Mouse (Mus musculus) gastrocnemius, postnatal 25 days (tissue): ENCODE measurements around the gene Tbl1xr1. TPM values are rescaled to one million over a fixed set of nuclear protein-coding genes. Genes with fewer than 3 reads are reported as not detected.

ENCODE experiments used
- DNase-seq: peaks from one replicate; pipeline ENCODE4 v3.0.0; 2022
- total RNA-seq, 2 experiments: library from RNA; stranded (reverse); gene quantifications; 1 replicate in 1 of 2; 2 replicates in 1 of 2; pipeline ENCODE4 v1.2.3; 2021

Tbl1xr1 gene
- total RNA-seq, 2 experiments from 2014 or later = 46.8 to 54.2 TPM

DNA sequence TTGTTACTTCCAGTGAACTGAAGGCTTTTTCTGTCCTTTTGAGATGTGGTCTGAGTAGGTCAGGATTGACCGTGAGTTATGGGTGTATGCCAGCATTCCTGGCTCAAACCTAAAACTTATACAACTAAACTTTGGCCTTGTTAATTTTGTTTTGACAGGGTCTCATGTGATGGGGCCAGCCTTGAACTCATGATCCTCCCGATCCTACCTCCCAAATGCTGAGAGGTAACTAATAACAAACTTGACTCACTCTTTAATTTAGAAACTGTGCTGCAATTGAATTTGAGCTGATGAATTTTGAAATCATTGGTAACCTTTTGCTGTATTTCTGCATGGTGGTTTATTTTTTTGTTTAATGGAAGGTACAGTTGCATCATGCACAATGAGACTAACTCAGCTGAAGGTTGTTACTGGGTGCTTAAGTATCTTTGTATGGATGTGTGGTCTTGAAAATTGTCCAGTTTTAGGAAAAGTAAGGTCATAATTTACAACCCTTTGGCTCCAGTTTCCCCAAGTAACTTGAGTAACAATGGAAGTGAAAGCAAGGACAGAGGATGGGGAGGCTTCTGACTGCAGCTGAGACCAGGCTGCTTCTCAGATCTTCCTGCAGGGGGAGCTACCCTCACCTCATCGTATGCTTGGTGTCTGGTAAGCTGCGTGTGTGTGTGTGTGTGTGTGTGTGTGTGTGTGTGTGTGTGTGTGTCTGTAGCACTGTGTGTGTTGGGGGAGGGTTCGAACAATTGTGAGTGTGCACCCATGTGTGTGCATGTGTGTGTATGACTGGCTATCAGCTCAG, 66.6 kb downstream of the Tbl1xr1 start:
- DNase-seq = no peak

DNA sequence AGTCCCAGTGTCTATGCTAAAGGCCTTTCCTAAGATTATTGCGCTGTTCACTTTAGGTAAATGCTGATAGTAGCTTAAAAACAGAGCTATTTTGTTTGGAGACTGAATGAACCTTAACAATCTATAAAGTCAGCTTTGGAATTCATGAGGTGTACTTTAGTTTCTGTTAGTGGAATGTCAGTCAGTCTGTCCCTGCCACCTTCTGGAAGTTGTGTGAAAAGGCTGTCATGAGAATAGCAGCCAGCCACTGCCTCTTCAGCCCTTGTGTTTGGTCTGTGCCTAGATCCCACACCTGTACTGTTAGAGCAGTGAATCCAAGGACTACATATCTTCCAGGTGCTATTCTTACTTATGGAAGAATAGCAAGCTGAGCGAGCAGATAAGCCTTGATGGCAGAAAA, 67.8 kb downstream of the Tbl1xr1 start:
- no peak for DNase-seq

DNA sequence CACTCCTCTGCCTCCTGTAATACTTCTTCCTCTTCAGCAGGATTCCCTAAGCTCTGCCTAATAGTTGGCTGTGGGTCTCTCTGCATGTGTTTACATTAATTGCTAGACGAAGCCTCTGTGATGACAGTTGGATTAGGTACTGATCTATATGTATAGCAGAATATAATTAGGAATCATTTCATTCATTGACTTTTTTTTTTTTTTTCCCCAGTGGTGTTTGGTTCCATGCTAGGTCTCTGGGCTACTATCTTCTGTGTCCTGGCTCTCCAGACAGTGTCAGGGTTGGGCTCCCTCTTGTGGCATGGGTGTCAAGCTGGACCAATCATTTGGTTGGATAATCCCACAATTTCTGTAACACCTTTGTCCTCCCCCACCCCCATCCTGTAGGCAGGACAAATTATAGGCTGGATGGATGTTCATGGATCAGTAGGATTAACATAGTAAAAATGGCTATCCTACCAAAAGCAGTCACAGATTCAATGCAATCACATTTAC, 71.0 kb downstream of the Tbl1xr1 start:
- DNase-seq = no peak

DNA sequence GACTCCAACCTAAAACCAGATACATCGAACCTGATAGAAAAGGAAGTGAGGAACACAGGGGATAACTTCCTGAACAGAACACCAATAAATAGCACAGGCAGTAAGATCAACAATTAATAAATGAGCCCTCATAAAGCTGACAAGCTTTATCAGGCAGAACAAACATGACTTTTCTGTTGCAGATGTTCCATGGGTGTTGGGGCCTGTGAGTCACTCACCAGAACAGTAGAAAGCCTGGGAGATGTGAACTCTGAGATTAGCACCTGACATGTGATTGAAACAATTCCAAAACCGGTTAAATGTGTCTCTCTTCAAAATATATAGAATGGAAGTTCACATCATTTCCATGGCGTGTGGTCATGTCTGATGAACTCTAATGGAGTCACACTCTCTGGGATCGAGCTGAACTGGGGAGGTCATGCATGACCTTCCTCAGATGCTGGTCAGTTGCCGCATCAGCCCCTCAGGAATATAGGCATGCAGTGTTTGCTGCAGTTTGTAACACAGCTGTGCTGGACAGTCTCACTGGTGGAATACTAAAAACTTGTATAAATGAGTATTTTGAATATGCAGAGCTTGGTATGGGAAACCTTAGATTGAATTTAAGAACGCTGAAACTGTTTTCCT, 72.0 kb downstream of the Tbl1xr1 start:
- no peak for DNase-seq

DNA sequence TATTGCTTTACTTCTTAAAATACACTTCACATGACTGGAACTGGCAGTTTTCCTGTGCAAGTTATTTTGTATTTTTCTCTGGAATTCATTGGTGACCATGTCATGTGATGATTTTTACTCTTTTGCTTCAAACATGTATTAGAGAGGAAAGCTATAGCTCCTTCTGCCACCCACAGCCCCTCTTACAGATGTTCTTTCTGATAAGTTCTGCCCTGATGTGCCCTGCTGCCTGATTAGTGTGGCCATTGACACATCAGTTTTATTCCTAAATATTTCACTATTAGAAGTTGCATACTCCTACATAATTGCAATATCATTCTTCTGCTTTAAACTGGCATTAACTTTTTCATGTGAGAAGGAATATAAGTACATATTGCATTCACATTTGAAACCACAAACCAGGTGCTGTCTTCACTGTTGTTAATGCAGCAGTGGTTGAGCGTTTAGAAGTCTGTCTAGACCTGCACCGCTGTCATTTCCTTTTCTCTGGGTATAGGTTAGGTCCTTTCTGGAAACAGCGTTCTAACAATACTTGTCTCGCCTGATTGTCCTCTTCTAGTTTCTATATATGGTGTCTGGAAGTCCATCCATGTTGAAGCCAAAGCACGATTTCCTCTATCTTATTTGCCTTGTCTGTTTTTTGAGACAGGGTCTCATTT, 74.5 kb downstream of the Tbl1xr1 start:
- DNase-seq = no peak

DNA sequence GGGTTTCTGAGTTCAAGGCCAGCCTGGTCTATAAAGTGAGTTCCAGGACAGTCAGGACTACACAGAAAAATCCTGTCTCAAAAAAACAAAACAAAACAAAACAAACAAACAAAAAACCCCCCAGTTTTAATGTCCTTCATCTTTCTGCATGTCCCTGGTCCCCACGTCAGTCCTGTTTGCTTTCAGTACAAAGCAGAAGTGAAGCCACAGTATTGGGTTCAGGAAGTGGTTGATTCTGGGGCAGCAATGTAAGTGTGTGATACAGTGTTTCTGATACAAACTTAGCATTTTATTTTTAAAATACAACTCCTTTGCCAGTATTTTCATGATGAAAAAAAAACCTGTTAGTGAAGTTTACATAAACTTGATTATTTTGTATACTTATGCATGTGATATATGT, 76.3 kb downstream of the Tbl1xr1 start:
- DNase-seq = no peak

DNA sequence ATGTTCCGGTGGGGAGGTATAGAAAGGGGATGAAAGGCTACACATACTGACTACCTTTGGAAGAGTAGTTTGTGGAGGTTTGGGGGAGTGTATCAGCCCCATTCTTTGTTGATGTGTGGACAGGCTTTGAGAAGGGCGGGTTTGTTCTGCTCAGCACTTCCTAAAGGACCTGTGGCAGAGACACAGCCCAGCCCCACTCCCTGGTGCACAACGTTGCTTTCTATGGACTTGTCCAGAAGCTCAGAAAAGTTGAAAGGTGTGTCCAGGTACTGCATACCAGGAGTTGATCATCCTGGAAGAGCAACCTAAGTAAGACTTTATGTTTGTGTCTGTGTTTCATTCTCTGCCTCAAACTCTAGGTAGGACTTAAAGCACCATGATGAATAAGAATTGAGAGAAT, 78.1 kb downstream of the Tbl1xr1 start:
- DNase-seq = no peak

DNA sequence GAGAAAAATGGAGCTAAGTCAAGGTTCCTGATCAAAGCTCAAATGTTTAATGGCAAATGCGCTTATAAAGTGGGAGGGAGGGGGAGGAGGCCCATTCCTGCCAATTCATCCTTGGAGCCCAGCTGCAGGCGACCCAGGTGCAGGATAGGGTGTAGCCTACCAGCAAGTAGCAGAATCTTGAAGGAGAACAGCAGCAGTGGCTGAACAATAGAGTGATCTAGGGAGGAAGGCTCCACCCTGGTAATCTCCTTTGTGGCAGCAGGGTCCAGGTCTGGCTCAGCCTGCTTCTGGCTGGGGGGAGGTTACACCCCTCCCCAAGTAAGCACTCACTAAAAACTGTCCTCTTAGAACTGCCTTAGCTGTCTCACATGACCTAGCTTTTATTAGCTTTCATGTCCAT, 79.9 kb downstream of the Tbl1xr1 start:
- DNase-seq = no peak

DNA sequence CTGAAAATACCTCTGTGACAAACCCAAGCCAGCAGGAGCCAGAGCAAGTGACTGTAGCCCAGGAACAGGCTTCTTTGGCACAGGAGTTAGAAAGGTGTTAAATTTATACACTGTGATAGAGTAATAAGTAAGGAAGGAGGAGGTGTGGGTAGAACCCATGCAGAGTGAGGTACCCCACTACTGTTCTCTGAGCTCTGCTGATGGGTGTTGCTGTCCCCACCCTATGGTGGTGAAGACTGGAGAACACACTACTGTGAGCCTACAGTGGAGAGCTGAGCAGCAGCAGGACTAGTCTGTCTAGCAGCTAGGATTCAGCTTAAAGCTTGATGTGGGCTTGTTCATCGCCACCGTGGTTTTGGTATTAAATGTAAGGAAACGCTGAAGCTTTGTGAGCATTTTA, 86.5 kb downstream of the Tbl1xr1 start:
- DNase-seq = no peak

DNA sequence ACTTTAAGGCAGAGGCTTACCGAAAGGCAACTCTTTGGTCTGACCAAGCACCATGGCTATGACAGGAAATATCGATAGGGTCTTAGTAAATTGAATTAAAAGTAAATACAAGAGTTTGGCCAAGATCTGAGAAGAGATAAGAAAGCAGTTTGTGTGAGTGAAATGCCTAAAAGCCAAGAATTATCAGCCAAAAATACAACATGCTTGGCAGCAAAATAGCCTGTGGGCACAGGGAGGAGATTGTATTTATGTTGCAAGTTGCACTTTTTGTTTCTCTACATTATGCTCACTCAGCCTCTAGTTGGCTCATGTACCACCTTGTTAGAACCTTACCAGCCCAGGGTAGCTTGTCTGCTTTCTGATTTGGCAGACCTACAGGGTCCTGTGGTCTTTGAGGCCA, 91.4 kb downstream of the Tbl1xr1 start:
- DNase-seq = no peak

DNA sequence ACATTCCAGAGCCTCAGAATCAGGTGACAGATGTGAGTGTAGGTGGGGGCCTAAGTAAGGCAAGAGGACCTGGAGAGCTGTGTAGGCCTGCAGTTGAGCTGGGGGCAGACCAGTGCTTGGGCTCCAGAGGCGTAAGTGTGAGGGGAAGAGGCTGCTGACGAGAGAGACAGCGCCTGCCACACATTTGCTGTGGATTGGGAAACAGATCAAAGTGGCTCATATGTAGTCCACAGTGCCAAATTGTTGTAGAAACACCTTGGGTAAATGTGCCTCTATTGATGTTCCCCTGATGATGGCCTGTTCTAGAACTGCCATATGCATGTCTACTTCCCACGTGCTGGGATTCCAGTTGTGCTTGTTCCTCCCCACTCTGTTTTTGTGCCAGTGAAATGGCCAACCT, 92.0 kb downstream of the Tbl1xr1 start:
- no peak for DNase-seq

DNA sequence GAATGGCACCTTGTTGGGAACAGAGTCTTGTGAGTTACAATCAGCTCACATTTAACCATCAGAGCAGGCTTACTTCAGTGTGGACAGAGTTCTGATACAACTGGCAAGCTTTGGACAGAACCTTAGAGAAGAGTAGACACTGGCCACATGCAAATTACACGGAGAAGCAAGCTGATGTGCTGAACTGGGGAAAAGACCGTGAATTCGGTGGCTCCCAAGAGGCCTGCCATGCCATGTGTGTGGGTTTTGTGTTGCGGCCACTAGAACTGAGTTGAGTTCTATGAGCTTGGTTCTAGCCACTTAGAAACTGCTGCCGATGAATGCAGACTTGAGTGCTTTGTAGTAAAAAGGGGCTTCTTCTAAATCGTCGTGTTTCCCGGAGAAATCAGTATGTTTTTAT, 95.1 kb downstream of the Tbl1xr1 start:
- no peak for DNase-seq

DNA sequence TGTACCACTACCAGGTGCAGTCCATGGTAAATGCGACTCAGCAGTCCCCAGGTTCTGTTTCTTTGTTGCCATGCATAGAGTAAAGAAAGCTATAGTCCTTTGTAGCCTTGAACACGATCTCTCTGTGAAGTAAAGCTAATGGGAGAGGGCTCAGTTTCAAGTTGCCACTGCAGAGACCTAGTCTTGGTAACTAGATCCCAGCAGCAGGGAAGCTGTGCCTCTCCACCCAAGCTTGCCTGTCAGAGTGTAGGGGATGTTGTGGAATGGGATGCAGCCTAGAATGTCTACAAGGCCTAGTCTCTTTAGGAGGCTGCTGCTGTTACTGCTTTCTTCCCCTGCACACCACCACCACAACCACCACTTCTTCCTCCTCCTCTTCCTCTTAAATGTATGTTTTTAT, 96.0 kb downstream of the Tbl1xr1 start:
- DNase-seq = no peak

DNA sequence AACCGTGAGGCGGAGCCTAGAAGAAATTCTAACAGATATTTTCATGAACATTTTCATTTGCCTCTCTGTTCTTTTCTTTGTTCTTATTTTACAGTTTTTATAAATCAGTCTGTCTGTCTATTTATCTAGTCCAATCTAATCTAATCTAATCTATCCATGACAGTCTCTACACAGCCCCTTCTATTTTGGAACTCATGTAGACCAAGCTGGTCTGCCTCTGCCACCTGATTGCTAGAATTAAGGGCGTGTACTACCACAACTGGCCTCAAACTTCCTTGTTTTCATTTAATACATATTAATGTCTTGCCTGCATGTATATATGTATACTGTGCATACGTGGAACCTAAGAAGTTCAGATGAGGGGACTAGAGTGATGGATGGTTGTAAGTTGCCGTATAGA, 96.7 kb downstream of the Tbl1xr1 start:
- no peak for DNase-seq

DNA sequence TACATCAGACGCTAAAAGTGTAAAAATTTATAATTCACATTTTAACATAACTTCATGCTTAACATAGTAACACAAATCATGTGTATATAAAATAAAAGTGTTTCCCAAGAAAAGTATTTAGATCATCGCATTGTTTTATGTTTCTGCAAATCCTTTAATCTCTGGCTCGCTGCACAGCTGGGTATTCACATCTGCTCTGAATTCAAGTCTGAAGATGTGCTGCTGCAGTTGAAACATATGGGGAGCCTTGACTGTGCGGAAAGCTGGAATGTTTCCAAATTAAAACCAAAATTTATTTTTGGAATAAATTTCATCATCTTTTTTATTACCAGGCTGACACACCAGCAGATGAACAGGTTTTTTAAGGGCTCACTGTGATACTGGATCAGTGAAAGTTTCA, 97.8 kb downstream of the Tbl1xr1 start:
- no peak for DNase-seq

DNA sequence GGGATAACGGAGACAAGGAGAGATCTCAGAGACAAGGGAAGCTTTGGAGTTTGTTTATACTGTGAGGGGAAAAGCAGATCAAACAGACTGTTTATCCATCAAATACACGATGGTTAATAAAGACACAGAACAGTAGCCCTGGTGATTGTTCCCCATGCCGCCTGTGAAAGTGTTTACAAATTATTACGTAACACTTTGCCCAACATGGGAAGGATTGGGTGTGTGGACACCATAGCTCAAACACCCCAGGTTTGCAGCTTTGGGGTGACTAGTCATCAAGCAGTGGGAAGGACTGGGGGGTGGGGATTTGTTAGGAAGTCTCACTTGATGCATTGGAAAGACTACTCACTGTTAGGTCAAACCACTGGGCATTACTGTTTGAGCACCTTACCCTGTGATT, 103.6 kb downstream of the Tbl1xr1 start:
- DNase-seq = no peak

DNA sequence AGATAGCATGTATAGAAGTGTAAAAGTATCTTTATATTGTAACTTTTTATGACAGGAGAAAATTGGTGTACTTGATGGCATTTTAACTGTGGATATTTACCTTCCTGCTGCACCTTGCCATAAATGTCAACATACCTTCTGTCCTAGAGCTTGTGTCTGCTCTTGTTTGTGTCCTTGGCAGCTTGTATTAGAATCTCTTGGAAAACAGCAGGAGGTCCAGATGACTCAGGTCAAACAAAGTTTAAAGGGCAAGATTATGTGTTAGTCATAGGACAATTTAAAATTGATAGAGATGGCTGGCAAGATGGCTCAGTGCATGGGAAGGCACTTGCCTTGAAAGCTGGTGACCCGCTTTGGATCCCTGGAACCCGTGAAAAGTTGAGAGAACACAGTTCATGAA, 104.6 kb downstream of the Tbl1xr1 start:
- no peak for DNase-seq

DNA sequence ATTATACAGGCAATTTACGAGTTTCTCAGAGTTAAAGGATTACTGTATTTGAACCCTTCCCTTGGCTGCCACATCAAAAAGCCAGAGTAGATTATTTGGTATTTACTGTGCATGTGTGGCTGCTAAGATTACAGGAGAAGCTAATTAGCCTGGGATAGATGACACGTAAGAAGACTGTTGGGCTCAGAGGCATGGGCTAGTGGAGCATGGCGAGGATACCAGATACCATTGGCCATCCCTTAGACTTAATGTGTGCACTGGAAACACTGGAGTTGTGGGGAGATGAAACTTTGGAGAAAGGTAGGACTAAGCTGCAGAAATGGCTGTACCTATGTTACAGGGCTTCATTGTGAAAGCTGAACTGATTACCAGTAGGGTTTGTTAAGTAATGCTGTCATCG, 108.8 kb downstream of the Tbl1xr1 start:
- DNase-seq = no peak

DNA sequence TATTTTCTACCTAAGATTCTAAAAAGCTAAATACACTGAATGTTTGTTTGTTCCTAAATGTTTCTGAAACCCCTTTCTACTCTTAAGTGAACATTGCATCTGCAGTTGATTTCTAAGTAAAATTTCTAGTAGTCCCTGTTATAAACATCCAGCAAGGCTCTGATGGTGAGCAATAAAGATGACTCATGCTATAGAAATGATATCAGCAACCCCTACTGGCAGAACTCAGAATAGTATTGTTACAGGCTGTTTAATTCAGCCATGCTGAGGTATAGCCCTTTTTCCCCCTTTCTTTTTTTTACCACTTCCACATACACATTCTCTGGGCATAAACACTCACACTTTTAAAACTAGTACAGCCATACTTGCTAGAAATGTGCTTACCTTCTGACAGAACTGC, 114.0 kb downstream of the Tbl1xr1 start:
- DNase-seq = no peak

DNA sequence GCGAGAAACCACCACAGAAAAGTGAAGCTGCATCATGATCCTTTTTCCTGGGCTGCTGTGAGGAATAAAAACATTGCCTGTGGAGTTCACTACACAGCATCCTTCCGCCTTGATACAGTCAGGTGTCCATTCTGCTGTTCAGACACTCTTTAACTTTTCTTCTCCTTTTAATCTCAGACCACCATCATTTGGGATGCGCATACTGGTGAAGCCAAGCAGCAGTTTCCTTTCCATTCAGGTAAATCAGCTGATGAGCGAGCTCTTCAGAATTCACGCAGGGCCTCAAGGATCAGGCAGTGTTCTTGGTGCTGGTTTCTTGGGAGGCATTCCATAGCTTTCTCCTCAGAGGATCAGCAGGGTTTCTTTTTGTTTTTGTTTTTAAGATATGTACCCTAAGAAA, 116.5 kb downstream of the Tbl1xr1 start:
- DNase-seq = no peak

DNA sequence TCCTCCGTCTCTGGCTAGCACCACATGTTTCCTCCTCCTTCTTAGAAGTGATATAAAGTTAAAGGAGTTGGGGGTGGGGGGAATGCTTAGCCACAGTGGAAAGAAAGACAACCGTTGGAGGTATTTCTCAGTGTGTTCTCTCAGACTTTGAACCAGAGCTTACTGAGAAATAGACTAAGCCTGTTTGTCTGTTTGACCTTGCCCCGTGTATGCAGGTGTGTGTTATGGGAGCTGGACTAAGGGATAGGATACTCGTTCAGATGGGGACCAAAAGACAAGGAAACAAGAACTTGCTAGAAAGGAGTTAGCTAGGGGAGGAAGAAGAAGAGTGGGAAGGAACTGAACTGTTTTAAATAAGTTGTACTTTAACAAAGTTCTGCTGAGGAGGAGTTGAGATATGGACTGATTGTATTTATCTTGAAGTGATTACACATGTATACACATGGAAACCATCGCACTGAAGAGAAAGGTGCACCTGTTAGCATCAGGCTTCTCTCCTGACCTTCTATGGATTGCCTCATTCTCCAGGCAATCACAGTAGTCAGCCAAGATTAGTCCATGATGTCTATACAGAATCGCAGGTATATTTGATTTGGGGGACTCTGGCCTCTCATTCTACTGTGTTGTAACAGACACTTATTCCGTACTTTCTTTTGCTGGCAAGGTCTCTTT, 117.9 kb downstream of the Tbl1xr1 start:
- DNase-seq = no peak

DNA sequence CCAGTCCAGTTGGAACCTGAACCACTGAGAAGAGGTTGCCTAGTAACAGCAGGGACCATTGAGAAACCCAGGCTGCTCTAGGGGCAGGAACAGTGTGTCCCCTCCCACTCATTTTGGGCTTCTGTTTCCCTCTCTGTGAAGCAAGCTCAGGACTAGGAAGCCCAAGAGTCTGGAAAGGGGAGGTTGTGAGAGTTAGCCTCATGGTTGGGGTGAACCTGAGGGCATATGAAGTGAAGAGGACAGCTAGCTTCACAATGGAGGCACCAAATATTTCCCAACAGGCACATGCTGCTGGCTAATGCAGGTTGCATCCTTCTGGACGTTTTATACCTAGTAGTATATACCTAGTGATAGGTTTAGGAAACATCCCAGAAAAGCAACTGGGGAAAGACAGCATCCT, 122.3 kb downstream of the Tbl1xr1 start:
- DNase-seq = no peak

DNA sequence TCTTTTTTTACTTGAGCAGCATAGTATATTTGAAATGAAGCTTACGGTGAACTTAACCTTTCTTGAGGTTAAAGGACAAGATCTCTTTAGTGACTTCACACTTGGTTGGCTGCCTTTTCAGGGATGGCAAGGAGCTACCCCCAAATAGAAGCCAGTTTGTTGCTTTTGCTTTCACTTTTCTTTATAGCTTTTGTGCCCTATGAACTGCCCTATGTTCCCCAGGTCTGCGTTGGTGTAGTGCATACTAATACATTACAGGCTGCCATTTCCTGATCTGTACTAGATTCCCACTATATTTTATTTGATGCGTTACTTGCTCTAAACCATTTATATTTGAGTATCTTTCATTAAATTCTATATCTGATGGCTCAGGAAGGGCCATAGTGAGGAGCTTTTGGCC, 127.7 kb downstream of the Tbl1xr1 start:
- no peak for DNase-seq
